Mouse (Mus musculus): ENCODE data around the gene Babam2. TPM values are rescaled to one million over a fixed set of nuclear protein-coding genes. Genes with fewer than 3 reads are reported as not detected.

Gene Babam2
- polyA plus RNA-seq, 1 experiment from 2014 or later: 54.7 TPM

GRCm38 (mm10) chr5:31949389-31949788 lies 251.9 kb downstream of the Babam2 start:
- ATAC-seq: no peak
- no peak overlapping the region for H3K4me2 ChIP-seq (ENCODE audit: low read length)
- 93% methylated on average over 8 of the region's 8 CpGs for WGBS
- no peaks in the 10 kb centered on the region for H3K36me3 ChIP-seq (ENCODE audit: control insufficient read depth, insufficient read depth, low read length)
- no peaks in the 10 kb centered on the region for H3K27me3 ChIP-seq (ENCODE audit: control insufficient read depth, insufficient read depth, low read depth, low read length)
- H3K9ac ChIP-seq (ENCODE audit: low read depth, low read length): no peak overlapping the region
- no peak overlapping the region for H3K27ac ChIP-seq (ENCODE audit: low read length)
- no peak overlapping the region for H3K4me3 ChIP-seq (ENCODE audit: low read depth, low read length)
- H3K9me3 ChIP-seq (replicated peaks; ENCODE audit: control insufficient read depth, low read length, poor library complexity, severe bottlenecking): no peaks in the 10 kb centered on the region
- H3K4me1 ChIP-seq (ENCODE audit: control insufficient read depth, insufficient read depth, low read length): no peaks in the 10 kb centered on the region

DNA sequence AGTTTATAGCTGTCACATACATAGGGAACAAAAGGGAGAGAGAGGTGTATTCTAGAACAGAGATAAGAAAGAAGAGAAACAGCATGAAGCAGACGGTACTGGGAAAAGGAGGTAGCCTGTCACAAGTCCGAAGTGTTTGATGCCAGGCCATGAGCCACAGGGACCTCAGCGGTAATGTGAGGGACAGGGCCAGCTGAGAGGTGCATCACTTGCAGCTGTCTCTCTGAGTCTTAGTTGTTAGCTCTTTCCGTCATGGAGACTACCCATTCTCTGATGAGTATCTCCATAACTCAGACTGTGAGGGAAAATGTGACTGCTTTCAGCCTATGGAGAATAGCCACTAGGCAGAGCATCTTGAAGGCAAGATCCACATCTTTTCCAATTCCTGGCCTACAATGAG lies 253.0 kb downstream of the Babam2 start:
- Histone ChIP-seq H3K27me3 (ENCODE audit: control insufficient read depth, insufficient read depth, low read depth, low read length) (no peaks in the 10 kb centered on the region), H3K4me2 (ENCODE audit: low read length) (no peak overlapping the region), H3K36me3 (ENCODE audit: control insufficient read depth, insufficient read depth, low read length) (no peaks in the 10 kb centered on the region), H3K4me1 (ENCODE audit: control insufficient read depth, insufficient read depth, low read length) (no peaks in the 10 kb centered on the region), H3K9me3 (replicated peaks; ENCODE audit: control insufficient read depth, low read length, poor library complexity, severe bottlenecking) (no peaks in the 10 kb centered on the region), H3K27ac (ENCODE audit: low read length) (no peak overlapping the region), H3K9ac (ENCODE audit: low read depth, low read length) (no peak overlapping the region), H3K4me3 (ENCODE audit: low read depth, low read length) (no peak overlapping the region)
- no peak for ATAC-seq
- 89% methylated on average over 4 of the region's 4 CpGs for WGBS

DNA sequence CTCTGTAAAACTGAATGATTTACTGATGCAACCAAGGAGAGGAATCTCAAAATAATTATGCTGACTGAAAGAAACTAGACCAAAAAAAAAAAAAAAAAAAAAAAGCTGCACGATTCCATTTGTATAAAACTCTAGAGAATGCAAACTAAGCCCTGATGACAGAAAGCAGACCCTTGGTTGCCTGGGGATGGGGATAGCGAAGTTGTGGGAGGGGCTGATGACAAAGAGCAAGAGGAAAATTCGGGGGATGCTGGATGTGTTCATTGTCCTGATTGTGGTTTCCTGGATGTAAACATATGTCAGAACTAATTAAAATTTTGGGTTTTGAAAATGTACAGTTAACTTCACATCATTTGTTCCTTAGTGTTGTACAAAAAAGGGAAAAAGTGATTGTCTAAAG lies 257.7 kb downstream of the Babam2 start:
- no peak for ATAC-seq
- no peaks in the 10 kb centered on the region for H3K4me1 ChIP-seq (ENCODE audit: control insufficient read depth, insufficient read depth, low read length)
- no peak overlapping the region for H3K9ac ChIP-seq (ENCODE audit: low read depth, low read length)
- H3K4me2 ChIP-seq (ENCODE audit: low read length): no peak overlapping the region
- WGBS: 70% methylated on average over 3 of the region's 3 CpGs
- no peaks in the 10 kb centered on the region for H3K9me3 ChIP-seq (replicated peaks; ENCODE audit: control insufficient read depth, low read length, poor library complexity, severe bottlenecking)
- H3K27ac ChIP-seq (ENCODE audit: low read length): no peak overlapping the region
- no peaks in the 10 kb centered on the region for H3K36me3 ChIP-seq (ENCODE audit: control insufficient read depth, insufficient read depth, low read length)
- H3K27me3 ChIP-seq (ENCODE audit: control insufficient read depth, insufficient read depth, low read depth, low read length): no peaks in the 10 kb centered on the region
- H3K4me3 ChIP-seq (ENCODE audit: low read depth, low read length): no peak overlapping the region

- ATAC-seq: no peak
Measured at GRCm38 (mm10) chr5:31956336-31956735, 258.9 kb downstream of the Babam2 start.

GRCm38 (mm10) chr5:31959886-31960285 lies 262.4 kb downstream of the Babam2 start:
- 63% methylated on average over 8 of the region's 8 CpGs for WGBS
- no peak overlapping the region for H3K27ac ChIP-seq (ENCODE audit: low read length)
- no peaks in the 10 kb centered on the region for H3K4me1 ChIP-seq (ENCODE audit: control insufficient read depth, insufficient read depth, low read length)
- H3K9me3 ChIP-seq (replicated peaks; ENCODE audit: control insufficient read depth, low read length, poor library complexity, severe bottlenecking): no peaks in the 10 kb centered on the region
- no peak overlapping the region for H3K9ac ChIP-seq (ENCODE audit: low read depth, low read length)
- no peaks in the 10 kb centered on the region for H3K27me3 ChIP-seq (ENCODE audit: control insufficient read depth, insufficient read depth, low read depth, low read length)
- no peak overlapping the region for H3K4me3 ChIP-seq (ENCODE audit: low read depth, low read length)
- H3K36me3 ChIP-seq (ENCODE audit: control insufficient read depth, insufficient read depth, low read length): no peaks in the 10 kb centered on the region
- H3K4me2 ChIP-seq (ENCODE audit: low read length): no peak overlapping the region
- no peak for ATAC-seq

More at GRCm38 (mm10) chr5:31956336-31956735, 258.9 kb downstream of the Babam2 start:
- no peak overlapping the region for H3K4me3 ChIP-seq (ENCODE audit: low read depth, low read length)
- H3K4me1 ChIP-seq (ENCODE audit: control insufficient read depth, insufficient read depth, low read length): no peaks in the 10 kb centered on the region
- H3K9ac ChIP-seq (ENCODE audit: low read depth, low read length): no peak overlapping the region
- no peak overlapping the region for H3K4me2 ChIP-seq (ENCODE audit: low read length)
- no peaks in the 10 kb centered on the region for H3K36me3 ChIP-seq (ENCODE audit: control insufficient read depth, insufficient read depth, low read length)
- H3K9me3 ChIP-seq (replicated peaks; ENCODE audit: control insufficient read depth, low read length, poor library complexity, severe bottlenecking): no peaks in the 10 kb centered on the region
- no peak overlapping the region for H3K27ac ChIP-seq (ENCODE audit: low read length)
- 97% methylated on average over 3 of the region's 3 CpGs for WGBS
- H3K27me3 ChIP-seq (ENCODE audit: control insufficient read depth, insufficient read depth, low read depth, low read length): no peaks in the 10 kb centered on the region

- WGBS: 68% methylated on average over 2 of the region's 2 CpGs
Measured at GRCm38 (mm10) chr5:31961423-31961822, 263.9 kb downstream of the Babam2 start.

DNA sequence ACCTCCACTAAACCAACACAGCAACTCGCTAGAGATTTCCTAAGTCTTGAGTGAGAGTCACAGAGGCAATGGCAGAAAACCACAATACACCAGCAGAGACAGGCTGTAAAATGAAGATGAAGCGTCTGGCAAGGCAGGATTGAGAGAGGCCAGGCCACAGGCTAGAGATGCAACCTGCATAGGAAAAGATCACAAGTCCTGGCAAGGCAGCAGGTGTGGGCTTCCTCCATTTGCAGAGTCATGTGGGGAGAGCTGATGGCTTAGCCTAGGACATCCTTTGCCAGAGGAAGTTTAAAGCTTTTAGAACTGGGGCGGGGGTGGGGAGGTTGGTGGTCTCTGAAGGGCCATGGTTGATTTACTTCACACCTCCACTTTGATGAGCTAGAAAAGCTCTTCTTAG lies 264.9 kb downstream of the Babam2 start:
- H3K4me3 ChIP-seq (ENCODE audit: low read depth, low read length): no peak overlapping the region
- no peak overlapping the region for H3K9ac ChIP-seq (ENCODE audit: low read depth, low read length)
- 84% methylated on average over 3 of the region's 3 CpGs for WGBS
- H3K27ac ChIP-seq (ENCODE audit: low read length): no peak overlapping the region
- H3K4me1 ChIP-seq (ENCODE audit: control insufficient read depth, insufficient read depth, low read length): no peaks in the 10 kb centered on the region
- ATAC-seq: no peak
- no peak overlapping the region for H3K4me2 ChIP-seq (ENCODE audit: low read length)
- H3K36me3 ChIP-seq (ENCODE audit: control insufficient read depth, insufficient read depth, low read length): no peaks in the 10 kb centered on the region
- H3K27me3 ChIP-seq (ENCODE audit: control insufficient read depth, insufficient read depth, low read depth, low read length): no peaks in the 10 kb centered on the region
- H3K9me3 ChIP-seq (replicated peaks; ENCODE audit: control insufficient read depth, low read length, poor library complexity, severe bottlenecking): no peaks in the 10 kb centered on the region

More at GRCm38 (mm10) chr5:31961423-31961822, 263.9 kb downstream of the Babam2 start:
- no peak overlapping the region for H3K9ac ChIP-seq (ENCODE audit: low read depth, low read length)
- no peaks in the 10 kb centered on the region for H3K36me3 ChIP-seq (ENCODE audit: control insufficient read depth, insufficient read depth, low read length)
- no peak overlapping the region for H3K27ac ChIP-seq (ENCODE audit: low read length)
- no peaks in the 10 kb centered on the region for H3K4me1 ChIP-seq (ENCODE audit: control insufficient read depth, insufficient read depth, low read length)
- no peak overlapping the region for H3K4me3 ChIP-seq (ENCODE audit: low read depth, low read length)
- ATAC-seq: no peak
- H3K27me3 ChIP-seq (ENCODE audit: control insufficient read depth, insufficient read depth, low read depth, low read length): no peaks in the 10 kb centered on the region
- no peak overlapping the region for H3K4me2 ChIP-seq (ENCODE audit: low read length)
- no peaks in the 10 kb centered on the region for H3K9me3 ChIP-seq (replicated peaks; ENCODE audit: control insufficient read depth, low read length, poor library complexity, severe bottlenecking)

GRCm38 (mm10) chr5:31963352-31963751 lies 265.9 kb downstream of the Babam2 start:
- WGBS: 86% methylated on average over 8 of the region's 8 CpGs
- no peak overlapping the region for H3K27ac ChIP-seq (ENCODE audit: low read length)
- no peak overlapping the region for H3K9ac ChIP-seq (ENCODE audit: low read depth, low read length)
- no peaks in the 10 kb centered on the region for H3K9me3 ChIP-seq (replicated peaks; ENCODE audit: control insufficient read depth, low read length, poor library complexity, severe bottlenecking)
- no peaks in the 10 kb centered on the region for H3K27me3 ChIP-seq (ENCODE audit: control insufficient read depth, insufficient read depth, low read depth, low read length)
- no peak overlapping the region for H3K4me2 ChIP-seq (ENCODE audit: low read length)
- ATAC-seq: no peak
- H3K36me3 ChIP-seq (ENCODE audit: control insufficient read depth, insufficient read depth, low read length): no peaks in the 10 kb centered on the region
- no peak overlapping the region for H3K4me3 ChIP-seq (ENCODE audit: low read depth, low read length)
- no peaks in the 10 kb centered on the region for H3K4me1 ChIP-seq (ENCODE audit: control insufficient read depth, insufficient read depth, low read length)

DNA sequence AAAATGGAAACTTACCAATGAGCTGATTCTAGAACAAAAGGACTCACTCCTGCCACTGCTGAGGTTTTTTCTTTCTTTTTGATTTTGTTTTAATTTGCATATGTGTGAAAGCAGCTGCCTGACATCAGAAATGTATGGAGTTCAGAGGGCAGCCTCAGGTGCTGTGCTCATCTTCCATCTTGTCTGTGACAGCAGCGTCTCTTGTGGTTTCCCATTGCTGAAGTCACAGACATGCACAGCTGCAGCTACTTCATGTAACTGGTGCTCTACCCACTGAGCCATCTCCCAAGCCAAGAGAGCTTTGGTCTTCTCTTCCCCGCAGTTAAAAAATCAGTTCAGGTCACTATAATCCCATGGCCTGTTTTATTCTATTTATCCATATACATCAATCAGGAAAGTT lies 266.4 kb downstream of the Babam2 start:
- 90% methylated on average over 2 of the region's 2 CpGs for WGBS
- no peak for ATAC-seq
- Histone ChIP-seq H3K27me3 (ENCODE audit: control insufficient read depth, insufficient read depth, low read depth, low read length) (no peaks in the 10 kb centered on the region), H3K9me3 (replicated peaks; ENCODE audit: control insufficient read depth, low read length, poor library complexity, severe bottlenecking) (no peaks in the 10 kb centered on the region), H3K4me2 (ENCODE audit: low read length) (no peak overlapping the region), H3K4me1 (ENCODE audit: control insufficient read depth, insufficient read depth, low read length) (no peaks in the 10 kb centered on the region), H3K9ac (ENCODE audit: low read depth, low read length) (no peak overlapping the region), H3K36me3 (ENCODE audit: control insufficient read depth, insufficient read depth, low read length) (no peaks in the 10 kb centered on the region), H3K27ac (ENCODE audit: low read length) (no peak overlapping the region), H3K4me3 (ENCODE audit: low read depth, low read length) (no peak overlapping the region)

DNA sequence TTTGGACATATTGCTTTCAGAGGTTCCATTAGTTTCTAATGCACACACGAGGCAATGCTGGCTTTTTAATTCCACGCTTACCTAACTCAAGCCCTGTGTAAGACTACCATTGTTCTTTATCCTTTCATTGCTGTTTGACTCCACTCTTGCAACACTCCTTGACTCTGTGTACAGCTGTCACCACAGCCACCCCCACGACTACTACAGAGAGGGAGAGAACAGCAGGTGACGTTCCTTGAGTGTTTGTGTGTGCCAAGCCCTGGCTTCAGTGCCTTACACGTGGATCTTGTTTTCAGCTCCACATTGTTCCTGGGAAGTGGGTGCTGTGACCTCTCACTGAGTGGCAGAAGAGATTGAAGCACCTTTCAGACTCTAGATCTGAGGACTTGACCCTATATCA lies 269.3 kb downstream of the Babam2 start:
- H3K27ac ChIP-seq (ENCODE audit: low read length): no peak overlapping the region
- no peak overlapping the region for H3K4me3 ChIP-seq (ENCODE audit: low read depth, low read length)
- H3K9me3 ChIP-seq (replicated peaks; ENCODE audit: control insufficient read depth, low read length, poor library complexity, severe bottlenecking): no peaks in the 10 kb centered on the region
- no peaks in the 10 kb centered on the region for H3K36me3 ChIP-seq (ENCODE audit: control insufficient read depth, insufficient read depth, low read length)
- H3K9ac ChIP-seq (ENCODE audit: low read depth, low read length): no peak overlapping the region
- no peaks in the 10 kb centered on the region for H3K4me1 ChIP-seq (ENCODE audit: control insufficient read depth, insufficient read depth, low read length)
- no peak overlapping the region for H3K4me2 ChIP-seq (ENCODE audit: low read length)
- H3K27me3 ChIP-seq (ENCODE audit: control insufficient read depth, insufficient read depth, low read depth, low read length): no peaks in the 10 kb centered on the region
- no peak for ATAC-seq
- WGBS: 60% methylated on average over 5 of the region's 5 CpGs
